Mouse (Mus musculus) adrenal gland, adult 2 months (tissue): ENCODE measurements at regions not wholly inside any gene's neighbourhood (a gene's known extent, or its start where the extent isn't known, plus 50 kb on each side); places are given as distances from the start of the nearest gene placed in this dataset.

Source experiments
- microRNA-seq, 2 experiments: library from miRNA; unstranded; fragments of <30 nt; microRNA quantifications; one replicate each; pipeline ENCODE4 v1.2.0; 2021

Small RNA genes lying in the stretch of these regions (microRNA-seq; reads per million reads assigned to microRNA genes)
- gene Gm23177 = 0 reads per million in 2 experiments
